Mouse (Mus musculus) mammary gland, adult 2 months (tissue): Measurements from ENCODE around the gene Bace2. TPM values are rescaled to one million over a fixed set of nuclear protein-coding genes. Genes with fewer than 3 reads are reported as not detected.

Source experiments
- polyA plus RNA-seq: library from polyadenylated mRNA; depleted of rRNA; stranded (reverse); fragments of >200 nt; gene quantifications from 2 replicates; pipeline ENCODE4 v1.2.3, GENCODE M21; 2012; ENCODE audit warnings: low replicate concordance; rRNA removed

The Bace2 gene
- 2.8 and 3.0 TPM in 2 replicates for polyA plus RNA-seq

DNA sequence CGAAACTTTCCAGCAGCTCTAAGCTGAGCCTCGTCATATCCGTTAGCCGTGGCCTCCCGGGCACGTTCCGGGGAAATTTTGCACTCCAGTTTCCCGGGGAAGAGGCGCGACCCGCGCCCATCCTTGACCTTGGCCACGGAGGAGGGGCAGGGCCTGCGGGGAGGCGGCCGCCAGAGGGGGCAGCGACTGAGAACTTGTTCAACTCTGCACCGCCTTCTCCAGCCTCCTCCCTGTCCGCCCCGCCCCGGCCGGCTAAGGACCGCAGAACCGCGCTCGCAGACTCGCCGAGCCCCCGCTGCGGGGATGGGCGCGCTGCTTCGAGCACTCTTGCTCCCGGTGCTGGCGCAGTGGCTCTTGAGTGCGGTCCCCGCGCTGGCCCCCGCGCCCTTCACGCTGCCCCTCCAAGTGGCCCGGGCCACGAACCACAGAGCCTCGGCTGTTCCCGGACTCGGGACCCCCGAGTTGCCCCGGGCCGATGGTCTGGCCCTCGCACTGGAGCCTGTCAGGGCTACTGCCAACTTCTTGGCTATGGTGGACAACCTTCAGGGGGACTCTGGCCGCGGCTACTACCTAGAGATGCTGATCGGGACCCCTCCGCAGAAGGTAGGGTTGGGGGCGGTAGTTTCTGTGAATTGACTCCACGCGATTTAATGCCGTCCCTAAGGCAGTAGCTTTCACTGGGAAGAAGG lies at the start of gene Bace2:
Gene Bace2, plus strand, starts transcription at position 244 of the 689 bp plus-strand sequence.

GRCm38 (mm10) chr16:97462481-97463181 lies 106.1 kb downstream of the Bace2 start, which contains the start of gene Mx1:
TSS of gene Mx1 (minus strand) at chr16:97462907.

Other genes with a start within 250 kb of the Bace2 start
- gene Dscam, start 186.0 kb upstream of the Bace2 start, polyA plus RNA-seq: 0.47 and 1.0 TPM in 2 replicates
- gene Mx1, start 106.2 kb downstream of the Bace2 start, polyA plus RNA-seq: 4.0 and 7.9 TPM in 2 replicates
- gene Fam3b, start 158.1 kb downstream of the Bace2 start, polyA plus RNA-seq: 0.90 and 2.2 TPM in 2 replicates